Mouse (Mus musculus) heart, embryonic 16.5 days (tissue): ENCODE results near the gene Xpc. TPM values are rescaled to one million over a fixed set of nuclear protein-coding genes. Genes with fewer than 3 reads are reported as not detected.

Experiments
- ATAC-seq: fragments of 200-750 bp; cut with Nextera tagmentation; replicated peaks from 2 replicates; pipeline ENCODE4 v1.8.0; 2017; ENCODE audit warnings: moderate number of reproducible peaks; ENCODE audit not compliant: insufficient read depth, low FRiP score; ENCODE audit errors: extremely low read depth
- H3K27ac ChIP-seq: fragments of 300-500 bp; sonication (generic); 2 replicates; pipeline ENCODE4 v1.5.1; 2014; ENCODE audit warnings: mild to moderate bottlenecking, low read length, control low read depth, moderate library complexity
- H3K27me3 ChIP-seq: fragments of 300-500 bp; sonication (generic); 2 replicates; pipeline ENCODE4 v1.6.1; 2014; ENCODE audit warnings: low read length, mixed read lengths; ENCODE audit not compliant: control insufficient read depth, insufficient read depth
- H3K36me3 ChIP-seq: fragments of 300-500 bp; sonication (generic); 2 replicates; pipeline ENCODE4 v1.6.1; 2014; ENCODE audit not compliant: control insufficient read depth, insufficient read depth
- H3K4me1 ChIP-seq: fragments of 300-500 bp; sonication (generic); 2 replicates; pipeline ENCODE4 v1.6.1; 2014; ENCODE audit warnings: low read length, mixed read lengths; ENCODE audit not compliant: control insufficient read depth, insufficient read depth
- H3K4me2 ChIP-seq: fragments of 300-500 bp; sonication (generic); 2 replicates; pipeline ENCODE4 v1.6.1; 2014; ENCODE audit warnings: low read depth, mild to moderate bottlenecking, control low read depth, low read length
- H3K4me3 ChIP-seq: fragments of 300-500 bp; sonication (generic); 2 replicates; pipeline ENCODE4 v1.5.1; 2014; ENCODE audit warnings: mild to moderate bottlenecking, control low read depth, low read length
- H3K9ac ChIP-seq: fragments of 300-500 bp; sonication (generic); 2 replicates; pipeline ENCODE4 v1.6.1; 2014; ENCODE audit warnings: low read length, control low read depth
- H3K9me3 ChIP-seq: fragments of 300-500 bp; sonication (generic); replicated peaks from 2 replicates; pipeline ENCODE4 v1.6.1; 2016; ENCODE audit warnings: low read length; ENCODE audit not compliant: control insufficient read depth
- WGBS: fragments of 180-500 bp; shearing (Covaris S2); extraction: QIAGEN DNeasy Blood & Tissue Kit; methylation state at CpG from one replicate; pipeline ENCODE4 v1.1.7; 2014; 5-methylcytosine and 5-hydroxymethylcytosine counted together
- polyA plus RNA-seq: library from polyadenylated mRNA; unstranded; fragments of >200 nt; fragmentation: Nextera tagmentation; extraction: Ambion mirVana; gene quantifications from 2 replicates; pipeline ENCODE4 v1.2.1, GENCODE M21; 2015

Gene Xpc
- polyA plus RNA-seq, 1 experiment from 2014 or later: 13.7 TPM

DNA sequence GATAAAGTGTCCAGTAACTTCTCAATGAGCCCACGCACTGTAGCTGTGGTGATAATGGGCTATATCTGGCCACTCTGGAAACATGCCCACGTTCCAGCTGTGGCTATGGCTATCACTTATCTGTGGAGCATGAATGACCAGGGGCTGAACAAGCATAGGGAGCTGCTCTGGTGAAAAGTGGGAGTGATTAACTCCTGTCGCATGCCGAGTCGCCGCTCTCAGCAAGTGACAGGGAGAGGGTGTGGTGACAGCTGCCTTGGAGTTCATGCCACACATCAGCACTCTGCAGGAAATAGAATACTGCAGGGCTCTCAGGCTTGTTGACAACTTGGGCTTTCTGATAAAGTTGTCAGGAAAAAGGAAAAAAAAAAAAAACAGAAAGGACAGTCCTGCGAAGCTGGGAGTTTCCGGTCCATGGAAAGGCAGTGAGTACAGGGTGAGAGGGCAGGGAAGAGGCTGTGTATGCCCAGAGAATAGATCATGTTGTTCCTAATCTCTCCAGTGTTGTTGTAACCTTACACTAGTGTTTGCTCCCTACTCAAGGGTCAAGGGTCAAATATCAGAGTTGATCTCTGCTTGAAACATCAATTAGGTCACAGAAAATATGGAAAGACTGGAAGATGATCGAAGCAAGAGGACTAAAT is 30.7 kb upstream of the Xpc start:
- Histone ChIP-seq H3K4me2 (peak overlapping the region; percentile 20; the same call in 1 of the 2 replicates), H3K27ac (peak overlapping the region; percentile 56), H3K4me1 (peaks cover 29% of the 10 kb centered on the region)

DNA sequence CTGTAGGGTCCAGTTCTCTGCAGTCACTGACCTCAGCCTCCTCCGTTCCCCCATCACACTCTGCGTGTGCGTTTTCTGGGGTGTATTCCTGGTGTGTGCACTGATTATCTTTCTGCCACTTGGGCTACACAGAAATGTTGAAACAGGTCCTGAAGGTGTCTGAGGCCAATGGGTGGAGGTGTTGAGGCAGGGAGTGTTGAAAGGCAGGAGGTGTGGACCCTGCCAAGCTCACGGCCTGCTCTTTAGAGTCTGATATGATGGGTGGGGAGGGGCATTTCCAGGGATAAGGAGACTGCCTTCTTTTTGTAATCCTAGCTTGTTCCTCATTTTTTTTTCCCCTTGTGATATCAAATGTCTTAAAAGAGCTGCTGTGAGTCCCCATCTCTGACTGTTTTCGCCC is 27.4 kb upstream of the Xpc start:
- peaks cover 30% of the 10 kb centered on the region for H3K4me1 ChIP-seq
- WGBS: 41% methylated on average over 5 of the region's 5 CpGs
- ATAC-seq: 0 out of 2 replicates have a peak, but pooled peaks have one; percentile 7

More for the DNA sequence above, 30.7 kb upstream of the Xpc start:
- peak; percentile 94 for ATAC-seq
- 16% methylated on average over 9 of the region's 9 CpGs for WGBS
- Histone ChIP-seq H3K9me3 (peaks cover 2% of the 10 kb centered on the region; the same call in 1 of the 2 replicates), H3K36me3 (no peaks in the 10 kb centered on the region), H3K27me3 (peaks cover 59% of the 10 kb centered on the region), H3K9ac (no peak overlapping the region), H3K4me3 (no peak overlapping the region)

DNA sequence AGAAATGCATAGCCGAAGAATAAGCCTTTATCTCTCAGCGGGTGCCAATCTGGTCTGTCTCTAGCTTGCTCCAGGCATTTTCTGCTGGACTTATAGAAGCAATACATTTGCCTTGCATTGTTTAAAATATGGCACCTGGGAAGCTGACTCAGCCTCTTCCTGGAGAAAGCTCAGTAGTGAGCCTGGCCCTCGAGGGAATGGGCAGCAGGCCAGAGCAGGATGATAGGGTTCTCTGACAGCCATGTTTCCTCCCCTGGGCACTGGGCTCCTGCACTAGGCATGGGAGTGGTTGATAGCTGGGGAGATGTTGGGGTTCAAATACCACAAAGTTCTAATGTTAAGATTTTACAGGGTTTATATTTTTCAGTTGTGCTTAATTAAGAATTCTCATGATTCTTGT is 25.6 kb upstream of the Xpc start:
- no peak for ATAC-seq
- peaks cover 27% of the 10 kb centered on the region for H3K4me1 ChIP-seq
- H3K27ac ChIP-seq: no peak overlapping the region
- H3K27me3 ChIP-seq: peaks cover 60% of the 10 kb centered on the region
- no peak overlapping the region for H3K4me3 ChIP-seq
- WGBS: 47% methylated on average over 3 of the region's 3 CpGs
- H3K9ac ChIP-seq: no peak overlapping the region
- H3K36me3 ChIP-seq: no peaks in the 10 kb centered on the region
- H3K9me3 ChIP-seq: 0 out of 2 replicates have a peak, but pooled peaks cover 2% of the 10 kb centered on the region
- no peak overlapping the region for H3K4me2 ChIP-seq

More for the DNA sequence above, 27.4 kb upstream of the Xpc start:
- no peak overlapping the region for H3K9ac ChIP-seq
- no peak overlapping the region for H3K4me2 ChIP-seq
- H3K27me3 ChIP-seq: peaks cover 51% of the 10 kb centered on the region
- no peaks in the 10 kb centered on the region for H3K36me3 ChIP-seq
- H3K27ac ChIP-seq: peak overlapping the region; percentile 58
- no peak overlapping the region for H3K4me3 ChIP-seq
- H3K9me3 ChIP-seq: 0 out of 2 replicates have a peak, but pooled peaks cover 2% of the 10 kb centered on the region

DNA sequence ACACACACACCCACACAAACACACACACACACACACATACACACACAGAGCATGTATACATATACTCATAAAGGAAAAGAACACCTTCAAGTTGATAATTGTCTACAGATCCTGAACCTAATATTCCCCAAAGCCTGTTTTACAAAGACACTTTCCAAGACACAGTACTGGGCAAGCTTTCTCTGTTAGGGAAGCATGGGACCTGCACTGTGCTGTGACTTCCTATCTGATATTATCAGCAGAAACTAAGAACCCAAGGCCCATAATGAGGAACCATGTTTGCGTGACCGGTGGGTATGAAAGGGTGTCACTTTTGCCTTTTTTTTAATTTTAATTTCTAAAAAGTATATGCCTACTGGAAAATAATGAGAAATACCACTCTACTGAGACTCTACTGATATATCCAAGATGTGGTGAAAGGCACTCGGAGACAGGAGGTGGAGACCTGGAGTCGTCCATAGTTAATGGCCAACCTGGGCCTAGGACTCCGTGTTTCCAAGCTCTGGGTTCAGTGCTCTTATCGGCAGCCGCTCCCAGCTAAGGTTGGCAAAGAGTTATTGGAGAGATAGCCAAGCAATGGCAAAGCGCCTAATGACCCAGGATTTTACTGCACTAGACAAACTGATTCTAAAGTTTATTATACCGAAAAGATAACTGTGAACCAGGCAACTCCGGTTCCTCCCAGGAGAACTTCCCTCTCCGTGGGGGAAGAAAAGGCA is 20.5 kb upstream of the Xpc start:
- H3K36me3 ChIP-seq: no peaks in the 10 kb centered on the region
- H3K27ac ChIP-seq: no peak overlapping the region
- H3K4me2 ChIP-seq: no peak overlapping the region
- no peak for ATAC-seq
- 74% methylated on average over 11 of the region's 11 CpGs for WGBS
- no peak overlapping the region for H3K4me3 ChIP-seq
- peaks cover 35% of the 10 kb centered on the region for H3K27me3 ChIP-seq
- H3K9ac ChIP-seq: no peak overlapping the region
- H3K9me3 ChIP-seq: 0 out of 2 replicates have a peak, but pooled peaks cover 2% of the 10 kb centered on the region
- peaks cover 9% of the 10 kb centered on the region for H3K4me1 ChIP-seq

DNA sequence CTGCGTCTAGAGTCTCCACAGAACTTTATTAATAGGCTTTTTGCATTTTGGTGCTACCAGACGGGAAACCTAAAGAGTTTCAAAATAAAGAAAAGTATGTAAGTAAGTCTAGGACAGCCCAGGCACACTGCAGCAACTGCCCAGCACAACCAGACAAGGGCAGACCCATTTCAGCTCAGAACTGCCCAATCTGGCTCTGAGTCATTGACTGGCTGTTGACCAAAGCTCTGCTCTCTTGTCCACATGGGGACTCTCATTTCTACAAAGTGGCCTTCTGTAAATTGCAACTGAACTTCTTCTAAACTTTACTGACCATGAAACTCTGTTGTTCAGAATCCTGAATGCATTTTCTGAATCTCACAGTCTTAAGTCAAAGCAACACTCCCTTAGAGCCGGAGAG is 19.5 kb upstream of the Xpc start:
- H3K9me3 ChIP-seq: 0 out of 2 replicates have a peak, but pooled peaks cover 2% of the 10 kb centered on the region
- H3K9ac ChIP-seq: no peak overlapping the region
- H3K4me2 ChIP-seq: no peak overlapping the region
- ATAC-seq: no peak
- peaks cover 27% of the 10 kb centered on the region for H3K27me3 ChIP-seq
- H3K4me3 ChIP-seq: no peak overlapping the region
- WGBS: 84% methylated on average over 3 of the region's 3 CpGs
- H3K36me3 ChIP-seq: no peaks in the 10 kb centered on the region
- no peak overlapping the region for H3K27ac ChIP-seq
- peaks cover 8% of the 10 kb centered on the region for H3K4me1 ChIP-seq

DNA sequence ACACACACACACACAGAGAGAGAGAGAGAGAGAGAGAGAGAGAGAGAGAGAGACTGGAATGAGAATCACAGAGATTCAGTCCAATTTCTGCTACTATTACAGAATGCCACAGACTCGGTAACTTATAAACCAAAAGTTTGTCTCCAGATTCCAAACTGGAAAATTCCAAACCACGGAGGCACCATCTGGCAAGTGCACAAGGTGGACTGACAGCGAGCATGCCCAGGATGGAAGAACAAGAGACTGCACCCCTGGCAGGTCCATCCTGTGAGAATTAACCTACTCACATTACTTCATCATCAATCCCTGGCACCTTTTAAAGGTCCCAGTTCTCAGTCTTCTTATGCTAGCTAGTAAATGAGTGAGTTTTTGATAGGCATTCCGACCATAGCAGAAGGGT is 18.6 kb upstream of the Xpc start:
- Histone ChIP-seq H3K27ac (no peak overlapping the region), H3K9me3 (no peaks in the 10 kb centered on the region), H3K27me3 (peaks cover 22% of the 10 kb centered on the region), H3K4me1 (peaks cover 8% of the 10 kb centered on the region), H3K36me3 (no peaks in the 10 kb centered on the region), H3K9ac (no peak overlapping the region), H3K4me2 (no peak overlapping the region), H3K4me3 (no peak overlapping the region)
- 79% methylated on average over 4 of the region's 4 CpGs for WGBS
- no peak for ATAC-seq

DNA sequence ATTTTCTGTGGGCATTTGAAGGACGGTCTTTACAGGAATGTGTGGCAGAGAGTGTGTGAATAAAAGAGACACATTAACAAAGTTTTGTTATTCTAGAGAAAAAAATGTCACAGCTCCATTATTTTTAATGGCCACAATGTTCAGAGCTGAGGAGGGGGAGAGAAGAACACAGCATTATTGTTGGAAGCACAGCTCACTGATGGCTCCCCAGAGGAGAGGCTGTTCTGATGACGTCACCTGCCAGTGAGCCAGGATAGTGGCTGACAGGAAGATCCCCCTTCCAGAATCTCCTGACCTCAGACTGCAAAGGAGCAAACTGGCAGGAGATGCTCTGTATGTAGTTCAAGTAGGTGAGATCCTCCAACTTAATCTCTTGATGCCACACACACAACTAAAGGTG is 18.1 kb upstream of the Xpc start:
- WGBS: 49% methylated on average over 2 of the region's 2 CpGs
- ATAC-seq: no peak
- no peak overlapping the region for H3K4me3 ChIP-seq
- no peaks in the 10 kb centered on the region for H3K9me3 ChIP-seq
- H3K4me2 ChIP-seq: no peak overlapping the region
- no peak overlapping the region for H3K27ac ChIP-seq
- peaks cover 8% of the 10 kb centered on the region for H3K4me1 ChIP-seq
- no peak overlapping the region for H3K9ac ChIP-seq
- H3K36me3 ChIP-seq: no peaks in the 10 kb centered on the region
- H3K27me3 ChIP-seq: peaks cover 18% of the 10 kb centered on the region

DNA sequence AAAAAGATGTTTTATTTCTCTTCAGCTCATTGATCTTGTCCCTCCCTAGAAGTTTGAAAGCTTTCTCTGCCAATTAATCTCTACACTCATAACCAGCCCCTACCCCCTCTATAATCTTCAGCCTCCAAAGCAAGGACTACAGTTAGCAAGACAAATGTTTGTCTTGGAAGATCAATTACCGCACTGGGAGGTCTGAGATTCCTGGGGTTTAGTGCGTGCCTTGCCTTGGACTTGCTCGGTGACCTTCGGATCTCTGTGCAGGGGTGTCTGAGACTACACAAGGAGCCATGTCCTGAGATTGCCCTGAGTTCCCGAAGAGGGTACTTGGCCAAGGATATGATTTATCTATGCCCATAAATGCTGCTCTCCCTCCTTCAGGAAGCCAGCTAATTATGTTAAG is 17.7 kb upstream of the Xpc start:
- H3K27ac ChIP-seq: no peak overlapping the region
- H3K4me2 ChIP-seq: no peak overlapping the region
- ATAC-seq: no peak
- H3K4me1 ChIP-seq: peaks cover 8% of the 10 kb centered on the region
- H3K27me3 ChIP-seq: peaks cover 16% of the 10 kb centered on the region
- H3K4me3 ChIP-seq: no peak overlapping the region
- H3K9ac ChIP-seq: no peak overlapping the region
- 65% methylated on average over 5 of the region's 5 CpGs for WGBS
- H3K9me3 ChIP-seq: no peaks in the 10 kb centered on the region
- H3K36me3 ChIP-seq: no peaks in the 10 kb centered on the region

DNA sequence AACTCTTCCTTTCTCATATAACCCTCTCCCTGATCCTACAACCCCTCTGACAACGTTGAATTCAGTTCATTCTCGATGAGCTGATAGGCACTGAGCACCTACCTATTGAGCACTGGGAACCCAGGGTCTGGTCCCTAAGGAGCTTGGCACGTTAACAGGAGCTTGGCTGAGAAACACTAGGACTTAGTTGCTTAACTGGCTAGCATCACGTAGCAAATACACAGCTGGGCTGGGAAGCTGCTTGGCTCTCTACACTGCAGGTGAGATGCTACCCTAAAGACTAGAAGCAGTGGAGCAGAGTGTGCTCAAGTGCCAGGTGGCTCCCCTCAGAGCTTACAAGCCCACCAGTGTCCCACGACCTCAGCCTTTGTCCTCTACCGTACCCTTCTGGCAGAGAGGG is 17.0 kb upstream of the Xpc start:
- Histone ChIP-seq H3K4me1 (peaks cover 11% of the 10 kb centered on the region), H3K4me3 (no peak overlapping the region), H3K27ac (no peak overlapping the region), H3K27me3 (peaks cover 13% of the 10 kb centered on the region), H3K4me2 (no peak overlapping the region), H3K9ac (no peak overlapping the region), H3K9me3 (no peaks in the 10 kb centered on the region), H3K36me3 (no peaks in the 10 kb centered on the region)
- ATAC-seq: no peak
- 64% methylated on average over 6 of the region's 6 CpGs for WGBS
